Mouse (Mus musculus): ENCODE data around the gene Serpinb9g. TPM values are rescaled to one million over a fixed set of nuclear protein-coding genes. Genes with fewer than 3 reads are reported as not detected.
"Not testable (repeated sequence)": the region's sequence is repeated elsewhere in the genome, so short reads cannot be mapped to it uniquely, and the experiment has no call there.

Gene Serpinb9g
- total RNA-seq (2021) = not detected
- long read RNA-seq, experiment 1 = 0 reads
- long read RNA-seq, experiment 2 = 0 reads

DNA sequence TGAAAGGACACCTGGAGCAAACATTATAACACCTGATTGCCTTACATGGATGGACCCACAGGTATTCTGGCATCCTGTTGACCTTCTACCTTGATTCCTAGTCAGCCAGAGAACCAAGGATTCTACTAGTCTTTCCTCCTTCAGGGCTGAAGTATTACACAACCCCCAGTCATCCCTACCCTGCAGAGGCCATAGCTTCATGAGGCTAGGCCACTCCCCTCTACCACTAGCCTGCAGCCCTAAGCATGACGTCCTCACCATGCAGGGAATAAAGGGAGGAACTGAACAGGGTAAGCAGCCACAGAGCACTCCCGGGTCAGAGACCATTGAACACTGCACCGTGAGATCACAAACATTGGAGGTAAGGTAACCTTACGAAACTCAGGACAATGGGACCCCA lies at the start of gene Serpinb9g:
Serpinb9g (plus strand) TSS at position 301 of the 400 bp plus-strand sequence.
- DNase-seq = not testable (repeated sequence)

GRCm38 (mm10) chr13:33483872-33484271 lies 718 bp upstream of the Serpinb9g start:
- not testable (repeated sequence) for DNase-seq

DNA sequence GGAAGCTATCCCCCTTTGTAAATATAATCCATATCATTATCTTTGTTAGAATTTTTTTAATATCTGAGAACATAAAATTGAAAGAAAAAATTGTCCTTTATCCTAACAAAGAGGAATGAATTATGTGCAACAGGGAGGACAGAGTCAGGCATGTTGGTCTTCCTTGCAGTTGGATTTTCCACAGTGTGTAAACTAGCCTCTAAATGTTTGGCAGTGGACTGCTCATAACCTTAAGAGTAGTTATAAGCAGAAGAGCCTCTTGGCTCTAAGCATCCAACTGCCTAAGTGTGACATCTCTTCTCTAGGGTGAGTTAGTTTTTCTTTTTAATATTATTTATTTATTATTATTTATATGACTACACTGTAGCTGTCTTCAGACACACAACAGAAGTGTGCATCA lies 40.0 kb downstream of the Serpinb9g start:
- DNase-seq = no peak

GRCm38 (mm10) chr13:33532814-33533213 lies 48.2 kb downstream of the Serpinb9g start:
- no peak for DNase-seq

Other genes with a start within 250 kb of the Serpinb9g start
- not detected for gene Serpinb9e, start 235.2 kb upstream of the Serpinb9g start, total RNA-seq (2021)
- not detected for gene Serpinb9f, start 160.7 kb upstream of the Serpinb9g start, total RNA-seq (2021)
- gene Gm11397, start 89.0 kb upstream of the Serpinb9g start, total RNA-seq (2021) = not detected
- not detected for gene Serpinb6d, start 176.6 kb downstream of the Serpinb9g start, total RNA-seq (2021)

All from heart, adult 18-20 months (tissue).